Mouse (Mus musculus) hindbrain, embryonic 10.5 days (tissue): ENCODE measurements at regions not wholly inside any gene's neighbourhood (a gene's known extent, or its start where the extent isn't known, plus 50 kb on each side); places are given as distances from the start of the nearest gene placed in this dataset.

Source experiments
- DNase-seq: peaks from one replicate; pipeline ENCODE4 v3.0.0-alpha.2; 2017; ENCODE audit warnings: low spot score
- H3K27ac ChIP-seq: fragments of 300-500 bp; sonication (generic); 2 replicates; pipeline ENCODE4 v1.5.1; 2016; ENCODE audit warnings: mild to moderate bottlenecking, moderate library complexity
- H3K27me3 ChIP-seq: fragments of 300-500 bp; sonication (generic); 2 replicates; pipeline ENCODE4 v1.6.1; 2016; ENCODE audit warnings: mild to moderate bottlenecking; ENCODE audit not compliant: poor library complexity, insufficient read depth, severe bottlenecking
- H3K36me3 ChIP-seq: fragments of 300-500 bp; sonication (generic); 2 replicates; pipeline ENCODE4 v1.6.1; 2016; ENCODE audit warnings: mild to moderate bottlenecking, moderate library complexity
- H3K4me1 ChIP-seq: fragments of 300-500 bp; sonication (generic); replicated peaks from 2 replicates; pipeline ENCODE4 v1.6.1; 2016; ENCODE audit warnings: mild to moderate bottlenecking
- H3K4me3 ChIP-seq: fragments of 300-500 bp; sonication (generic); 2 replicates; pipeline ENCODE4 v1.5.1; 2016; ENCODE audit warnings: mild to moderate bottlenecking, moderate library complexity
- H3K9me3 ChIP-seq: fragments of 300-500 bp; sonication (generic); 2 replicates; pipeline ENCODE4 v1.6.1; 2016; ENCODE audit warnings: mild to moderate bottlenecking, moderate library complexity
- WGBS: fragments of 180-500 bp; shearing (Covaris S2); methylation state at CpG from one replicate; pipeline ENCODE4 v1.1.7; 2016; 5-methylcytosine and 5-hydroxymethylcytosine counted together

- WGBS, result 96% methylated on average over 6 of the region's 6 CpGs
Observed at GRCm38 (mm10) chr12:9091951-9092350, 62.2 kb downstream of the Ttc32 start.

DNA sequence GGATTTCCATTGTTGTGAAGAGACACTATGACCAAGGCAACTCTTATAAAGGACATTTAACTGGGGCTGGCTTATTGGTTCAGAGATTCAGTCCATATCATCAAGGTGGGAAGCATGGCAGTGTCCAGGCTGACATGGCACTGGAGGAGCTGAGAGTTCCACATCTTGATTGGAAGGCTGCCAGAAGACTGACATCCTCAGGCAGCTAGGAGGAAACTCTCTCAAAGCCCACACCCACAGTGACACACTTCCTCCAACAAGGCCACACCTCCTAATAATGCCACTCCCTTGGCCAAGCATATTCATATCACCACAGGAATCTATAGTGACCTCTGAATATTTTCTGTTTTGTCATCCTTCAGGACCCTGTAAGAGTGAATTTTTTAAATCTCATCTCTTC is 65.3 kb downstream of the Ttc32 start:
- DNase-seq, result no peak
- Histone ChIP-seq H3K36me3 (no peaks in the 10 kb centered on the region), H3K27me3 (no peaks in the 10 kb centered on the region), H3K27ac (no peak overlapping the region), H3K4me3 (no peak overlapping the region), H3K4me1 (no peaks in the 10 kb centered on the region), H3K9me3 (no peaks in the 10 kb centered on the region)

More at GRCm38 (mm10) chr12:9091951-9092350, 62.2 kb downstream of the Ttc32 start:
- H3K36me3 ChIP-seq, result no peaks in the 10 kb centered on the region
- no peaks in the 10 kb centered on the region for H3K4me1 ChIP-seq
- no peak overlapping the region for H3K27ac ChIP-seq
- DNase-seq, result no peak
- H3K9me3 ChIP-seq, result no peaks in the 10 kb centered on the region
- no peaks in the 10 kb centered on the region for H3K27me3 ChIP-seq
- H3K4me3 ChIP-seq, result no peak overlapping the region

GRCm38 (mm10) chr12:9106416-9106815 is 76.6 kb downstream of the Ttc32 start:
- 66% methylated on average over 3 of the region's 3 CpGs for WGBS
- H3K4me1 ChIP-seq, result no peaks in the 10 kb centered on the region
- no peaks in the 10 kb centered on the region for H3K36me3 ChIP-seq
- no peaks in the 10 kb centered on the region for H3K9me3 ChIP-seq
- no peak overlapping the region for H3K27ac ChIP-seq
- H3K4me3 ChIP-seq, result no peak overlapping the region
- no peak for DNase-seq
- H3K27me3 ChIP-seq, result no peaks in the 10 kb centered on the region

- H3K27ac ChIP-seq, result no peak overlapping the region
- no peaks in the 10 kb centered on the region for H3K4me1 ChIP-seq
- H3K9me3 ChIP-seq, result no peaks in the 10 kb centered on the region
- no peaks in the 10 kb centered on the region for H3K27me3 ChIP-seq
- H3K4me3 ChIP-seq, result no peak overlapping the region
- no peak for DNase-seq
- no peaks in the 10 kb centered on the region for H3K36me3 ChIP-seq
- WGBS, result 85% methylated on average over 7 of the region's 7 CpGs
Observed at GRCm38 (mm10) chr12:9109806-9110205, 80.0 kb downstream of the Ttc32 start.

DNA sequence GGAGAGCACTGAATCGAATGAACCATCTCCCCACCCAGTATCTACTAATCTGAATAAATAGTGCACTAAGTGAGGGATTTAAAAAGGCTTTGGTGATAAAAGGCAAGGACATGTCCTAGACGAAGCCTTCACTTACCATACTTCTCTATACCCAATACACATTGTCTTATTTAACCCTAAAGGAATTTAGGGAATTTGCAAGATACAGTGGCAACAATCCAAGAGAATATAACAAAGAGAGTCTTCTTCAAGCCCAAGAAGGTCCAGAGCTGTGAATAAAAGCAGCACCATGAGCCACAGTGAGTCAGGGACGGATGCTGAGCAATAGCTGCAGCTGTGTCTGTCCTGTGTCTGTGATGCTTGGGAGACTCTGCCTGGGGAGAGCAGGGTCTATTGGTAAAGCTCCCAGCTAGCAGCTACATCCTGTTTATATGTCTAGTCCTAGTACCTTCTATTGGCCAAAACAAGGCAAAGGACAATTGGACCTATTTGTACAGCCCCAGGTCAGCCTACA is 82.4 kb downstream of the Ttc32 start:
- 85% methylated on average over 3 of the region's 3 CpGs for WGBS
- no peaks in the 10 kb centered on the region for H3K27me3 ChIP-seq

DNA sequence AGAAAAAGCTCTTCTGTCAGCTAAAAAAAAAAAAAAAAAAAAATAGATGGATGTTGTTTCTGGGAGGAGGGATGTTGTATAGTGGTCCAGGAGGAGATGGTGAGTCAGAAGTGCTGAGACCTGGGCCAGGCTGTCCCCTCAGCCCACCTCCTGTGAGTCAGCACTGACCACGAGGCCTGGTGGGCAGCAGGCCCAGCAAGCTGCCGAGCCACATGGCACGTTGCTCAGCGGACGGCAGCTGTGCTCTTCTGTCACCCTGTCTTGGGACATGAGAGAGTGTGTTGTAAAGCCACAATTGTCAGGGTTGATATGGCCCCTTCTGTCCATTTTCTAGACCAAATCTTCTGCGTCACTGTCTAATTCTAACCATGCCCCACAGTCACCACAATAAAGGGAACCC is 83.9 kb downstream of the Ttc32 start:
- Histone ChIP-seq H3K4me1 (no peaks in the 10 kb centered on the region), H3K27ac (no peak overlapping the region), H3K36me3 (no peaks in the 10 kb centered on the region), H3K4me3 (no peak overlapping the region), H3K27me3 (no peaks in the 10 kb centered on the region), H3K9me3 (no peaks in the 10 kb centered on the region)
- DNase-seq, result no peak
- 74% methylated on average over 6 of the region's 6 CpGs for WGBS

More for the DNA sequence above, 82.4 kb downstream of the Ttc32 start:
- no peak for DNase-seq
- Histone ChIP-seq H3K27ac (no peak overlapping the region), H3K9me3 (no peaks in the 10 kb centered on the region), H3K4me1 (no peaks in the 10 kb centered on the region), H3K36me3 (no peaks in the 10 kb centered on the region), H3K4me3 (no peak overlapping the region)

GRCm38 (mm10) chr12:9114061-9114460 is 84.3 kb downstream of the Ttc32 start:
- 85% methylated on average over 1 of the region's 1 CpGs for WGBS
- no peaks in the 10 kb centered on the region for H3K36me3 ChIP-seq
- no peaks in the 10 kb centered on the region for H3K9me3 ChIP-seq
- no peaks in the 10 kb centered on the region for H3K27me3 ChIP-seq
- no peak overlapping the region for H3K27ac ChIP-seq
- H3K4me1 ChIP-seq, result no peaks in the 10 kb centered on the region
- H3K4me3 ChIP-seq, result no peak overlapping the region
- no peak for DNase-seq

- 65% methylated on average over 2 of the region's 2 CpGs for WGBS
- Histone ChIP-seq H3K36me3 (no peaks in the 10 kb centered on the region), H3K27ac (no peak overlapping the region), H3K27me3 (no peaks in the 10 kb centered on the region), H3K4me3 (no peak overlapping the region), H3K4me1 (no peaks in the 10 kb centered on the region), H3K9me3 (no peaks in the 10 kb centered on the region)
- DNase-seq, result no peak
Observed at GRCm38 (mm10) chr12:9118576-9118975, 88.8 kb downstream of the Ttc32 start.

DNA sequence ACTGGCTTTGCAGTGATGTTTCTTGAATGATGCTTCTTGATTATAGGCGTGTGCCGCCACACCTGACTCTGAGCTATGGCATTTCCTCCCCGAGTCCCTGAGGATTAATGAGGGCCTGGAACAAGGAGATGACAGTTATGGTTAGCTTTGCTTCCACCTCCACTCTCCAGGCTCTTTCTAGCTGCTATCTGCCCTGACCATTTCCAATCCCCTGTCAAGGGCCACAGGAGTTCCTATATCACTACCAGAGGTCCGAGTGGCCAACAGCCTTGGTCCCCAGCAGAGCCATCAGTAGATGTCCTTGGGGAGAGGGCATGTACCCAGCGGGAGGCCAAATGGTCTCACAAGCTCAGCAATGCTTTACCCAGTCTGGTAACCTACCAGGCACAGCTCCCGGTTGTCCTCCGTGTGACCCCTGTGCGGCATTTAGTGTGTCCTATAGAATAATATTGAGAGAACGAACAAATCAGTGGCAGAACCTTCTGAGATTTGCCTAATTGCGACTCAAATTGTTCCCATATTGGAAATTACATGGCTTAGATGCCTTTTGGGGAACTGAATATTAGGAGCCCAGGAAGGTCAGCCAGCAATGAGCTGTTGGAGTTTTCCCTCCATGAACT is 98.2 kb downstream of the Ttc32 start:
- Histone ChIP-seq H3K27ac (no peak overlapping the region), H3K4me1 (no peaks in the 10 kb centered on the region), H3K4me3 (no peak overlapping the region), H3K9me3 (no peaks in the 10 kb centered on the region), H3K36me3 (no peaks in the 10 kb centered on the region), H3K27me3 (no peaks in the 10 kb centered on the region)
- no peak for DNase-seq
- 85% methylated on average over 10 of the region's 10 CpGs for WGBS

GRCm38 (mm10) chr12:9128581-9129275 is 98.9 kb downstream of the Ttc32 start:
- no peaks in the 10 kb centered on the region for H3K36me3 ChIP-seq
- 75% methylated on average over 6 of the region's 6 CpGs for WGBS

DNA sequence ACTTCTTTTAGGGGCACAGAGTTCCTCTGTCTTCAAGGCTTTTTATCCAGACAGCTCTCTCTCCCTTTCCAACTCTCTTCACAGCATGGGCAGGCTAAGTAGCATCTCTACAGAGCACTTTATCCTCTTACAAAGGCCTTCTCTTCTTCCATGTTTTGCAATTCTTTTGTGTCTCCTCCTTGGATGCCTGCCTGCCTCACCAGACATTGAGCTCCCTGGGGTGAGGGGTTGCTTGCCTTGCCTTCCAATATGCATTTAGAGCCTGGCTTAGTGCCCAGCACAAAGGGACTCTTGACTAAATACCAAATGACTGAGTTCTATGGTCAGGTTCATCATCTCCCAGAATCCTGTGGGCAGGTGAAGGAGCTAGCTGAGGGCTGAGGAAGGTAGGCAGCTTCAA is 102.8 kb downstream of the Ttc32 start:
- no peak overlapping the region for H3K4me3 ChIP-seq

More at GRCm38 (mm10) chr12:9128581-9129275, 98.9 kb downstream of the Ttc32 start:
- no peak for DNase-seq
- Histone ChIP-seq H3K27ac (no peak overlapping the region), H3K27me3 (no peaks in the 10 kb centered on the region), H3K9me3 (no peaks in the 10 kb centered on the region), H3K4me3 (no peak overlapping the region), H3K4me1 (no peaks in the 10 kb centered on the region)

DNA sequence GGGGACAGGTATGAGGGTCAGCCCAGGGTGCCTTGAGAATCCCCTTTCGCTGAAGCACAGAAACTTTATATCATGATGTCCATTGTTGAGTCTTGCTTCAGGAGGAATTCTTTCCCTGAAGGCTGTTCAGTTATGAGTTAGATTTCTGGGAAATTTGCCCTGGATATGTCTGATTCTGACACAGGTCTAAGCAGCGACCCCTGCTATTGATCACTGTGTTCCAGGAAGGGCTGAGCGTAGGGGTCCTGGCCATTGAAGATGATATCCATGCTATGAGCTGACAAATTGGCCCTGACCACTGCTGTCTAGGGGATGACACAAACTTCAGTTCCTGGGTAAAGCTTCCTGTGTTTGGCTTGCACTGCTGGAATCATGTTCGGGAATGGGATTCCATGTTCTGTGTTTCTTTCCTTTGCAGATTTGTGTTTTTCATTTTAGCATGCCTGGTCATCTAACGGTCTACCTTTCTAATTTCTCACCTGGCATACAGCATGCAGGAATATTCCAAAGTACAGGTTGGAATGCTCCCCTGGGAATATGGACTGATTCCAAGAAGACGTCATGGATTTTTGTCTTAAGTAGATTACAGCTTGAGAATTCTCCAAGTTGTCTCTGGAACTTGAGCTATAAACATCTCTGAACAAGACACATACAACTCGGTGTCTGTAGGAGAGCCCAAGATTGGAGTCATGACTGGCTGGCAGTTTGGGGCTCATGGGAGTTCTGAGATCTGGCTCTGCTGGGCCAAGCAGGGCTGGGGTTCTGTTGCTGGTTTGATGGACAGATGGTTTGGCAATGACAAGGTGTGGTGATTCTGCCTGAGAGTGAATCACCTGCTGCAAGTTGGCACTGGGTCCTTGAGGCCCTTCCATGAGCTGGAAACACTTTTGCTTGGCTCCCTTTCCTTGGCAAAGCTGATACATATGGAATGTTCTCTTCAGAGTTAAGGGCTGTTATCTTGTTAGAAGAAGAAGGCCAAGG is 104.4 kb downstream of the Ttc32 start:
- Histone ChIP-seq H3K4me1 (no peaks in the 10 kb centered on the region), H3K9me3 (no peaks in the 10 kb centered on the region), H3K27ac (no peak overlapping the region), H3K36me3 (no peaks in the 10 kb centered on the region), H3K4me3 (no peak overlapping the region), H3K27me3 (no peaks in the 10 kb centered on the region)
- DNase-seq, result no peak
- 92% methylated on average over 7 of the region's 7 CpGs for WGBS

More for the DNA sequence above, 102.8 kb downstream of the Ttc32 start:
- no peaks in the 10 kb centered on the region for H3K4me1 ChIP-seq
- no peak overlapping the region for H3K27ac ChIP-seq
- H3K36me3 ChIP-seq, result no peaks in the 10 kb centered on the region
- no peaks in the 10 kb centered on the region for H3K27me3 ChIP-seq
- DNase-seq, result no peak
- H3K9me3 ChIP-seq, result no peaks in the 10 kb centered on the region

DNA sequence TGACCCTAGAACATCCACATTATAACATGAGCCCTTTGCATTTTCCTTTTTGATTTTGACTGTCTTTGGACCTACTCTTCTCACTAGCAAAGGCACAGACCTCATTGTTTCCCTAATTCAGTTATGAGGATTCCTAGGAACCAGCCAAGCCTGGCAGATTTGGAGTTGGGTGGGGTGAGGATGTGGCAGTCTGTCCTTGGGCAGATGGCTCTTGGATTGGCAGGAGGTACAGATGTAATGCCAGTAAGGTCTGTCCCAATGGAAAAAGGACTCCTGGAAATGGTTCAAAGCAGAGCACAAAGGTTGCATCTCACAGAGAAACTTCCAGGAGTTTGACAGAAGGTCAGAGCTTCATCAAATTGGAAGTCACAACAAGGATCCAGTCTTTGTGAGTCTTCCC is 121.2 kb downstream of the Ttc32 start:
- H3K36me3 ChIP-seq, result no peaks in the 10 kb centered on the region
- DNase-seq, result no peak
- H3K4me3 ChIP-seq, result no peak overlapping the region
- no peak overlapping the region for H3K27ac ChIP-seq
- no peaks in the 10 kb centered on the region for H3K4me1 ChIP-seq
- no peaks in the 10 kb centered on the region for H3K9me3 ChIP-seq
- H3K27me3 ChIP-seq, result no peaks in the 10 kb centered on the region
